Mouse (Mus musculus) hematopoietic stem cell, adult 5-6 weeks (primary cell): Measurements from ENCODE around the gene Dgkd. TPM values are rescaled to one million over a fixed set of nuclear protein-coding genes. Genes with fewer than 3 reads are reported as not detected.

ENCODE experiments used
- ATAC-seq, 2 experiments: fragments of 125-278 bp in 1 of 2; replicated peaks in 1 of 2; 2 replicates each; pipeline ENCODE4 v1.8.0; 2016 to 2017; ENCODE audit warnings: inconsistent platforms in 2 of 2, mild to moderate bottlenecking in 2 of 2, moderate number of reproducible peaks in 2 of 2, low read depth in 1 of 2, moderate TSS enrichment in 1 of 2; ENCODE audit not compliant: low FRiP score in 2 of 2, poor library complexity in 2 of 2, severe bottlenecking in 2 of 2, insufficient read depth in 1 of 2, low TSS enrichment in 1 of 2
- total RNA-seq: library from RNA; stranded (forward); fragments of 172-1452, 232-1000 nt; gene quantifications from 2 replicates; pipeline ENCODE4 v1.2.3, GENCODE M21; 2017

Dgkd gene
- total RNA-seq, 1 experiment from 2014 or later = 38.8 TPM

DNA sequence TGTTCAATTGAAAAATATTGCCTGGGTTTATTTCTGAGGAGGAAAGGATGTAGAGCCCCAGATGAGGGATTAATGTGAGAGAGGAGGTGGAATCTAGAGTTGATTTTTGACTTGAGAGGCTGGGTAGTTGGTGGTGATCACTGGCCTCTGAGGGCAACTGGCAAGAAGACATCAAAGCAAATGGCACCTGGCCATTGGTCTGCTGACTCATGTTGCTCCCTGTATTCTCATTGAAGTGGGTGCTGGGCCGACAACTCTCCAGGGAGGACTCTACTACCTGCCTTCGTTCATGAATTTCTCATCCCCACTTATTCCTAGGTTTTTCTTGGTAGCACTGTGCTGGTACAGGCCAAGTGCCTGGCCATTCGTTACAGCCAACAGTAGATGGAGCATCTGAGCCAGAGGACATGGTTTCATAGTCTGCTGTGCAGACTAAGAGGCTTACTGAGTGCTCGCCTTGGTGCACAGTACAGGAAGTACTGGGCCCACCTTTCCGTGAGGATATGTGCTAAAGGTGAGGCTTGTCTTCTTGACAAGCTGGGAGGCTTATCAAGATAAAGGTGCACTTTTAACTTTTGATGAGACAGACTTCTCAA lies 53.4 kb downstream of the Dgkd start:
- ATAC-seq = no peak

DNA sequence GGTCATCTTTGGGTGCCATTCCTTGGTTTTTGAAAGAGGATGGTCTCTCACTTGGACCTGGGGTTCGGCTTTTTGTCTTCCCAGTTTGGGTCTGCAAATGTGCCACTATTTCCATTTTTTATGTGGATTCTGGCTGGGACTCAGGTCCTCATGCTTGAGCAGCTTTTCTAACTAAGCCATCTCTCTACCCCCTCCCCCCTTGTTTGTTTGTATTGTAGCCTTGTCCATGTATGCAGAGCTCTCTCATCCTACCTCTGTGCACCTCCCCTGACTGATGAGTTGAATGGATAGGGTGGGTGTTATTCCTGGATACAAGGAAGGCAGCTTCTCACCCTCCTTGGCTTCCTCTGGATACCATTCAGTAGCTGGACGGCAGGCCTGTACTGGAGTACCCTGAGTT lies 54.9 kb downstream of the Dgkd start:
- ATAC-seq = no peak

- ATAC-seq = no peak
These were observed 55.6 kb downstream of the Dgkd start for GRCm38 (mm10) chr1:87908736-87909135.

- no peak for ATAC-seq
These were observed 56.5 kb downstream of the Dgkd start for GRCm38 (mm10) chr1:87909565-87909964.

- no peak for ATAC-seq
These were observed 57.3 kb downstream of the Dgkd start for GRCm38 (mm10) chr1:87910428-87910827.

DNA sequence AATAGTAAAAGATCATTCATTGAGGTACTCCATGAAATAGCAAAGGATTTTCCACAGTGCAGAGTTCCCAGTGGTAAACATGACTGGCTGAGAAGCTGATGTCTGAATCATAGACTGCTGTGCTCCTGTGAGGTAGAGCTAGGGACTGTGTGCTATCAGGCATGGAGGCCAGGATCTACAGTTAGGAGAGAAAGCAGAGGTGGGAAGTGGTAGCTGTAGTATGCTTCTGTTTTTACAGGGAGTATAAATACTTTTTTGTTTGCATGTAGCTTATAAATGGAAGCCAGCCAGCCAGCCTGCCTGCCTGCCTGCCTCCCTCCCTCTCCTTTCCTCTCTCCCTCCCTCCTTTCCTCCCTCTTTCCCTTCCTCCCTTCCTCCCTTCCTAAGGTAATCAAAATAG lies 60.3 kb downstream of the Dgkd start:
- ATAC-seq = no peak

DNA sequence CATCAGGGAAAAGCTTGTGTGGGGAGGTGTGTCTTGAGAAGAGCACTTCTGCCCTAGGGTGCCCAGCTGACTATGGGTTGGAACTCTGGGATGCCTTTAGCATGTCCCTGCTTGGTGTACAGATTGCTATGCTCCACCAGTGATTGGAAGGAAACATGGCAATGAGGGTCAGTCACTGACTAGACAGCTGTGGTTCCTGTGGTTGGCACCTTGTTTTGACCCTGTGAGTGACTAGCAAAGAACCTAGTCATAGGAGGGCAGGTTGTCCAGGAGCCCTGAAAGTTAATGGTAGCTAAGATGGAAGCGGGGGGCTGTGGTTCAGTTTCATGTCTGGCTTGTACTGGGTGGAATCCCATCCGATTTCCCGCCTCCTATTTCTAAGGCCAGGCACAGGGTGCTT lies 64.3 kb downstream of the Dgkd start:
- no peak for ATAC-seq

DNA sequence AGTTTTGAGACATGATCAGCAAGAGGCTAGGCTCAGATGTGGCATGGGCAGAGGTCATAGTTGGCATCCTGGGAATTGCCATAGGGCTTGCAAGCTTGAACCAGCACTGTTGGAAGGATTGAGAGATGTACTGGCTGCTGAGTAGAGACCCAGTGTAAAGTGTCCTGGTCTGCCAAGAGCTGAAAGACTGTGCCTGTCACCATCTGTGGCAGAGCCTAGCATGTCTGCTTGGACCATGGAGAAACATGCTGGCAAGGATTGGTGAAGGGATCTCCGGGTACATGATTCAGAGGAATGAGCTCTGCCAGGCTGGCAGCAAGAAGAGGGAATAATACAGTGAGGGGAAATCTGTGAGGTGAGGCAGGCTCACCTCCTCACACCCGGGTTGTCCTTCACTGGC lies 65.0 kb downstream of the Dgkd start:
- no peak for ATAC-seq

- no peak for ATAC-seq
These were observed 67.0 kb downstream of the Dgkd start for GRCm38 (mm10) chr1:87920056-87920614.

DNA sequence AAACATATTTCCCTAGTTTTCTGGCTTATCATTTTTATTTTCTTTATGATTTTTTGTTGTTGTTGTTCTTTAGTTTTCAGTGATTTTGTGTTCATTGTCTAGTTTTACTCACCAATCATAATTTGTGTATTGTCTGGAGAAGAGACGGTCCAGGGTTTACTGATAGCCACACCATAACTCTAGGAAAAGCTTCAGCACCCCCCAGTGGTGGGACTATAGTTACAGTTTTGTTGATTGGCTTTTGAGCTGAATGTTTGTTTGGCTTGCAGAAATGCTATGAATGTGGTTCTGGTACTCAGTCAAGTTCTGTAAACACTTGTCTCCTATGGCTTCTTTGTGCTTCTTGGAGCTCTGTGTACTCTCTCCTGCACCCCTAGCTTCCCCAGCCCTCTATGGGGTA lies 69.6 kb downstream of the Dgkd start:
- ATAC-seq = no peak

DNA sequence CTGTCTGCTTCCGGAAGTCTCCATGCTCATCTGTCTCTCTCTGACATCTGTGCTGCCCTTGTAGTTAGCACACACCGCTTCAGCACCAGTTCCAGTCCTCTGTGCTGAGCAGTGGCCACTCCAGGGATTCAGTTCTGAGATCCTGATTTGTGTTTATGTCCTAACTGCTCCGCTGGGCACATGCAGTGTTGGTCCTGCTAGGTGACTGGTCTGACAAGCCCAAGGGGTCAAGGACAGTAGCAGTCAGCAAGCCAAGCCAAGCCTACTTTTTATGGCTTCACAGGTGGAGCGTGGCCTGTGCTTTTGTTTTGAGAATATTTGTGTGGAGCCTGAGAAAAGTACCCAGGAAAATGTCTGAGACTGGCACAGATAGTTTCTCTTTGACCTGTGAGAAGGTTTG lies 71.8 kb downstream of the Dgkd start:
- ATAC-seq = no peak

GRCm38 (mm10) chr1:87929730-87930129 lies 76.6 kb downstream of the Dgkd start:
- no peak for ATAC-seq

GRCm38 (mm10) chr1:87933051-87933450 lies 80.0 kb downstream of the Dgkd start:
- no peak for ATAC-seq

- peak; percentile 48 to 50; a peak in 3 of 4 replicates for ATAC-seq
These were observed 82.0 kb downstream of the Dgkd start for GRCm38 (mm10) chr1:87935095-87935494.

DNA sequence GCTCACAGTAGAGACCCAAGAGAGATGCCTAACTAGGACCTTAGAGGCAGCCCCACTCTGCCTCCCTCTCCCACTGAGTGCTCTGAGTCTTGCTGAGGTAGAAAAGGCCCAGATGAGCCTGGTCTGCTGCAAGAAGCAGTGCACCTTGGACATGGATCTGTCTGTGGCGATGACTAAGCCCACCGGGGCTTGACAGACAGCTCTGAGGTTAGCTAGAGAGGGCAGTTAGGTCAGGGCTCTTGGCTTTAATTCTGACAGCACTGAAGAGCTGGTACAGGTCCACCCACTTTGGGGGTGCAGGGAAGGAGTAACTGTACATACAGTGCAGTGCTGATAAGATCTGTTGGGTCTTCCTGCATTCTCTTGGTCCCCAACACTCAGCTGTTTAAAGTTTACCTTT lies 82.5 kb downstream of the Dgkd start:
- ATAC-seq = no peak

- no peak for ATAC-seq
These were observed 83.0 kb downstream of the Dgkd start for GRCm38 (mm10) chr1:87936075-87936474.

GRCm38 (mm10) chr1:87936516-87936915 lies 83.4 kb downstream of the Dgkd start:
- no peak for ATAC-seq

DNA sequence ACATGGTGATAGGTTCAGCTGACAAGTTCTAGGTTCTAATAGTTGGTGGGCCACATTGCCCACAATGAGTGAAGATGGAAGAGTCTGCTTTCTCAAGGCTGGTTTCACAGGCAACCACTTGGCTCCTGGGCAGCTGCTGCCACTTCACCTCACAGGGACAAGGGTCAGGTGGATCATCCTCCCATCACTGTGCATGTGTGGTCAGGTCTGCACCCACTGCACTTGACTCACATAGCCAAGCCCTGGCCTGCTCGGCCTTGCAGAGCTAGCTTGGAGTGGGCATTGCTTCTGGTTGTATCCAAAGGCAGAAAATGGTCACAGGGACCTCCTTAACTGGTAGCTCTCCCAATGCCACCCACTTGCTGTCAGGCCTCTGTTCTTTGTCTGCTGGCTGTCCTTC lies 88.7 kb downstream of the Dgkd start:
- no peak for ATAC-seq

- ATAC-seq = peak; percentile 47 to 53; a peak in 3 of 4 replicates
These were observed 94.6 kb downstream of the Dgkd start for GRCm38 (mm10) chr1:87947681-87948091.
